Mouse (Mus musculus) neural tube, embryonic 11.5 days (tissue): ENCODE results near the gene Ugt1a1. TPM values are rescaled to one million over a fixed set of nuclear protein-coding genes. Genes with fewer than 3 reads are reported as not detected.

Source experiments
- ATAC-seq: fragments of 200-750 bp; cut with Nextera tagmentation; 2 replicates; pipeline ENCODE4 v1.8.0; 2017; ENCODE audit warnings: moderate number of reproducible peaks, mild to moderate bottlenecking, moderate TSS enrichment, moderate library complexity; ENCODE audit not compliant: insufficient read depth, low FRiP score, low TSS enrichment
- DNase-seq: peaks from one replicate; pipeline ENCODE4 v3.0.0-alpha.2; 2015; ENCODE audit warnings: low spot score
- H3K27ac ChIP-seq: fragments of 300-500 bp; sonication (generic); 2 replicates; pipeline ENCODE4 v1.5.1; 2014; ENCODE audit warnings: low read depth, mild to moderate bottlenecking, low read length
- H3K27me3 ChIP-seq: fragments of 300-500 bp; sonication (generic); 2 replicates; pipeline ENCODE4 v1.6.1; 2014; ENCODE audit warnings: mild to moderate bottlenecking, low read length, mixed read lengths; ENCODE audit not compliant: control insufficient read depth, insufficient read depth
- H3K36me3 ChIP-seq: fragments of 300-500 bp; sonication (generic); 2 replicates; pipeline ENCODE4 v1.6.1; 2014; ENCODE audit warnings: mild to moderate bottlenecking, low read length, moderate library complexity, mixed read lengths; ENCODE audit not compliant: control insufficient read depth, insufficient read depth
- H3K4me1 ChIP-seq: fragments of 300-500 bp; sonication (generic); 2 replicates; pipeline ENCODE4 v1.6.1; 2014; ENCODE audit warnings: low read length, mixed read lengths; ENCODE audit not compliant: control insufficient read depth, insufficient read depth
- H3K4me2 ChIP-seq: fragments of 300-500 bp; sonication (generic); 2 replicates; pipeline ENCODE4 v1.6.1; 2014; ENCODE audit warnings: low read depth, mild to moderate bottlenecking, moderate library complexity
- H3K4me3 ChIP-seq: fragments of 300-500 bp; sonication (generic); 2 replicates; pipeline ENCODE4 v1.5.1; 2014; ENCODE audit warnings: low read depth, low read length
- H3K9ac ChIP-seq: fragments of 300-500 bp; sonication (generic); 2 replicates; pipeline ENCODE4 v1.6.1; 2014; ENCODE audit warnings: mild to moderate bottlenecking, low read length
- H3K9me3 ChIP-seq: fragments of 300-500 bp; sonication (generic); 2 replicates; pipeline ENCODE4 v1.6.1; 2016; ENCODE audit warnings: low read length; ENCODE audit not compliant: control insufficient read depth
- WGBS: fragments of 180-500 bp; shearing (Covaris S2); extraction: QIAGEN DNeasy Blood & Tissue Kit; methylation state at CpG from one replicate; pipeline ENCODE4 v1.1.7; 2014; 5-methylcytosine and 5-hydroxymethylcytosine counted together
- polyA plus RNA-seq: library from polyadenylated mRNA; unstranded; fragments of >200 nt; fragmentation: Nextera tagmentation; extraction: Ambion mirVana; gene quantifications from 2 replicates; pipeline ENCODE4 v1.2.1, GENCODE M21; 2014

Gene Ugt1a1
- polyA plus RNA-seq, 1 experiment from 2014 or later = not detected

DNA sequence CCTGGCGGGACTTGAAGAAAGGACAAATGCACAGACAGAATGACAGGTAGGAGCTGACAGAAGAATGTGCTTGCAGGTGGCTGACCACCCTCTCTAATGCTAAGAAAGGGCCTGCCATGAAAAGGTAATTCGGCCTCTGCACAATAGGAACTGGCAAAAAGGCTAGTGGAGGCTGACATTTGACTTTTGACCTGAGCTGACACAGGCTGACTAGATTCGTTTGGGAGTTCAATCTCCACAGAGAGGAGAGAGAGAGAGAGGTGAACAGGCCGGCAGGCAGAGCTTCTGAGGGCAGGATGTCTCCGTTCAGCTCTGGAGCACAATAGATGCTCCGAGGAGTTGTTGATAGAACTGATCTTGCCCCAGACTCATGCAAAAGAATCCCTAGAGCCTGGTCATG is 34.6 kb downstream of the Ugt1a1 start:
- Histone ChIP-seq H3K27me3 (no peaks in the 10 kb centered on the region), H3K9ac (no peak overlapping the region), H3K4me1 (no peaks in the 10 kb centered on the region), H3K9me3 (peaks cover 97% of the 10 kb centered on the region), H3K4me2 (no peak overlapping the region), H3K27ac (no peak overlapping the region), H3K36me3 (0 out of 2 replicates have a peak, but pooled peaks cover 2% of the 10 kb centered on the region), H3K4me3 (no peak overlapping the region)
- ATAC-seq (no peak), DNase-seq (no peak)
- WGBS = 48% methylated on average over 6 of the region's 6 CpGs

DNA sequence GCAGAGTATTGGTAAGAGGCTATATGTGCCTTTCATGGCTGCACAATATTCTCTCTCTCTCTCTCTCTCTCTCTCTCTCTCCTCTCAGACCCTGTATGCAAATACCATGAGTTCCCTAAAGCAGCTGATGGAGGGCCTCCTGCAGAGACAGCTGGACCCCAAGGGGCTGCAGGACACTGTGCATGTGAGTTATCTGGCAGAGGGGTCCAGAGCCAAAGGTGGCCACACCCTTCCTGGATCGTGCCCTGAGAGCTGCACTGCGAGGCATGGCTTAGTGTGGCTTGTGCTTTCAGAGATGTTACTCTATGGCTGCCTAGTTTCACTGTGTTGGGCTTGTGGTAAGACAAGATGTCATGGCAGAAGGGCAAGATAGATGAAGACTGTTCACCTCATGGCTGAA is 35.9 kb downstream of the Ugt1a1 start:
- ATAC-seq (no peak), DNase-seq (no peak)
- no peak overlapping the region for H3K4me3 ChIP-seq
- H3K27me3 ChIP-seq = no peaks in the 10 kb centered on the region
- 0 out of 2 replicates have a peak, but pooled peaks cover 2% of the 10 kb centered on the region for H3K36me3 ChIP-seq
- H3K4me2 ChIP-seq = no peak overlapping the region
- no peak overlapping the region for H3K27ac ChIP-seq
- peaks cover 96% of the 10 kb centered on the region for H3K9me3 ChIP-seq
- no peak overlapping the region for H3K9ac ChIP-seq
- no peaks in the 10 kb centered on the region for H3K4me1 ChIP-seq
- WGBS = 56% methylated on average over 2 of the region's 2 CpGs

DNA sequence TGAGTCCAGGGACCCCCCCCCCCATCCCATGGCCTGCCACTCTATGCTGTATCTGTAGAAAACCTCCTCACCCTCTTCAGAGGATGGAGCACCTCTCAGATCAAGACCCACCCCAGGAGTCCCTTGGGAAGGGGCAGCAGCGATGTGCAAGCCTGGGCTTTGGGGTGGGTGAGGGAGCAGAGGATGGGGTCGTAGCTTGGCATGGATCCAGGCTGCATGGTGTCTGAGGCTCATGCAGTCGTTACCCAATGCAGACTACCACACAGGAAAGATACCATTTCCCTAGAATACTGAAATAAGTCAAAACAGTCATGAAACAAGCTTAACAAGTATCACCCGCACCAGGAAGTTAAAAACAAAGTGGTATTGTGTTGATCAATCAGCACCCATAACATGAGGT is 36.9 kb downstream of the Ugt1a1 start:
- ATAC-seq = no peak

DNA sequence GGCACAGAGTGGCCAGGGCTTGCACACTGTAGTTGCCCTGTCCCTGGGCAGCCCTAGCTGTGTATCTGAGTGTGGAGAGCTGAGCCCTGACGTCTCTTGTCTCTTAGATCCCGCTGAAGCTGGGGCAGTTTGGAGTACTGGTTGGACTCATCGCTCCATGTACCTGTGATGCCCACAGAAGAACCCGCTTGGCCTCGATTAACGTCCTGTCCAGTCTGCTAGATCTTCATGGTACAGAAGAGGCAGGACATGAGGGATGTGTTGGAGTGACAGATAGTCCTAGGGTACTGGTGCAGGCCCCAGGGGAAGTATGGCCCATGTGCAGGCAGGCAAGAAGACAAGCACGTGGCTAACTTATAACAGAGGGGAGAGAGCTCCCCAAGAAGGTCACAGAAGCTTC is 37.8 kb downstream of the Ugt1a1 start:
- WGBS = 82% methylated on average over 7 of the region's 7 CpGs
- no peak for ATAC-seq

More for the DNA sequence above, 36.9 kb downstream of the Ugt1a1 start:
- no peak for DNase-seq
- Histone ChIP-seq H3K9me3 (peaks cover 95% of the 10 kb centered on the region), H3K9ac (no peak overlapping the region), H3K4me3 (no peak overlapping the region), H3K4me2 (no peak overlapping the region), H3K36me3 (0 out of 2 replicates have a peak, but pooled peaks cover 2% of the 10 kb centered on the region), H3K4me1 (no peaks in the 10 kb centered on the region), H3K27me3 (no peaks in the 10 kb centered on the region), H3K27ac (no peak overlapping the region)
- WGBS = 72% methylated on average over 4 of the region's 4 CpGs

DNA sequence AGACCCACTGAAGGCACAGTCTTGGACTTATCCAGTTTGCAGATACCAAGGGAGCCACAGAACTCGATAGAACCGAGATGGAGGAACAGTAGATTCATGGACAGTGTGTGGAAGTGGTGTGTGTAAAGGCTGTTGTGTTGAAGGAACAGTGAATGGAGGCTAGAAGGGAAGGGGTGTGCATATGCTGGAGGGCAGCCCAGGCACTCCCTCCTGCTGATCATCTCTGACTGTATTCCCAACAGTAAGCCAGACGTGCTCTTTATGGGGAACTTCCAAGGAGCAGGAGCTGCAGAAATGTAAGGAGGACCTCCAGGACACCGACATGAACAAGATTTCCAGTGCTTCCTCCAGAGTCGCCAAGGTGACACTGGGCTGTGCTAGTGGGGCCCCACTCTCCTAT is 38.3 kb downstream of the Ugt1a1 start:
- no peak overlapping the region for H3K9ac ChIP-seq
- WGBS = 81% methylated on average over 5 of the region's 5 CpGs
- no peak overlapping the region for H3K4me2 ChIP-seq
- no peak overlapping the region for H3K4me3 ChIP-seq
- H3K36me3 ChIP-seq = no peaks in the 10 kb centered on the region
- peaks cover 96% of the 10 kb centered on the region for H3K9me3 ChIP-seq
- no peak for DNase-seq
- no peak for ATAC-seq
- no peaks in the 10 kb centered on the region for H3K27me3 ChIP-seq
- H3K27ac ChIP-seq = no peak overlapping the region
- no peaks in the 10 kb centered on the region for H3K4me1 ChIP-seq

More for the DNA sequence above, 37.8 kb downstream of the Ugt1a1 start:
- Histone ChIP-seq H3K27me3 (no peaks in the 10 kb centered on the region), H3K27ac (no peak overlapping the region), H3K4me3 (no peak overlapping the region), H3K36me3 (0 out of 2 replicates have a peak, but pooled peaks cover 2% of the 10 kb centered on the region), H3K4me1 (no peaks in the 10 kb centered on the region), H3K9me3 (peaks cover 96% of the 10 kb centered on the region), H3K9ac (no peak overlapping the region), H3K4me2 (no peak overlapping the region)
- no peak for DNase-seq

DNA sequence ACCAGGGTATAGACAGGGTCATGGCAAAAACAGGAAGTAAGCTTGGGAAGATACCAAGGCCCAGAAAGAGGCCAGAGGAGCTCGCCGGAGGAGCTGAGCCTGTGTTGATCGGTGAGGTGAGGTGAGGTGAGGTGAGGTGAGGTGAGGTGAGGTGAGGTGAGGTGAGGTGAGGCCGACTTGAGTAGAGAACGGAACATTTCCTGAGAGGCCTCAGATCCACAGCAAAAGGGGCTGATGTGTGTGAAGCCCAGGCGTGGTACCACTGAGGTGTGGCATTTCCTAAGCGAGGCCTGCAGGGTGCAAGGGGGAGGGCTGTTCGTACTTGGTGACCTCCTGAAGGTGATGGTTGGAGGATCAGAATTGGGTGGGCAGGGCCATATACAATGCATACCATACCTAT is 41.3 kb downstream of the Ugt1a1 start:
- Histone ChIP-seq H3K4me2 (no peak overlapping the region), H3K9ac (no peak overlapping the region), H3K27me3 (no peaks in the 10 kb centered on the region), H3K4me1 (no peaks in the 10 kb centered on the region), H3K9me3 (peaks cover 97% of the 10 kb centered on the region), H3K27ac (no peak overlapping the region), H3K36me3 (no peaks in the 10 kb centered on the region), H3K4me3 (no peak overlapping the region)
- DNase-seq = no peak
- 76% methylated on average over 8 of the region's 8 CpGs for WGBS
- ATAC-seq = no peak

DNA sequence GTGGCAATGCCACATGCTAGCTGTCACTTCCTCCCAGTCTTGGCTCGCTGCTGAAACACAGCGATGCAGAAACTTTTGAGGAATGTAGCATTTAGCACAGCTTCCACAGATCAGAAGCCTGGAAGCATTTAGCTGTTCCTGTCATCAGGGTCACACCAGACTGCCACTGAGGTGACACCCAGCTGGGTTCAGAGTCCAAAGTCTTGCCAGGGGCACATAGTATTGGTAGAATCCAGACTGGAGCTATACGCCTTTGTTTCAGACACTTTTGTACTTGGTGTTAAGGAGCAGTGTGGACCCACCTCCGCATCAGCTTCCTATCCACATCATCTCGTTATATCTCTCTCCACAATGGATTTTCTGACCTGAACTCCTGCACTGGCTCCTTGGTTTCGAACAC is 41.8 kb downstream of the Ugt1a1 start:
- no peaks in the 10 kb centered on the region for H3K36me3 ChIP-seq
- no peak overlapping the region for H3K4me3 ChIP-seq
- H3K9me3 ChIP-seq = peaks cover 95% of the 10 kb centered on the region
- WGBS = 75% methylated on average over 6 of the region's 6 CpGs
- no peak overlapping the region for H3K27ac ChIP-seq
- no peak overlapping the region for H3K9ac ChIP-seq
- no peaks in the 10 kb centered on the region for H3K27me3 ChIP-seq
- ATAC-seq = no peak
- H3K4me2 ChIP-seq = no peak overlapping the region
- no peaks in the 10 kb centered on the region for H3K4me1 ChIP-seq
- no peak for DNase-seq

DNA sequence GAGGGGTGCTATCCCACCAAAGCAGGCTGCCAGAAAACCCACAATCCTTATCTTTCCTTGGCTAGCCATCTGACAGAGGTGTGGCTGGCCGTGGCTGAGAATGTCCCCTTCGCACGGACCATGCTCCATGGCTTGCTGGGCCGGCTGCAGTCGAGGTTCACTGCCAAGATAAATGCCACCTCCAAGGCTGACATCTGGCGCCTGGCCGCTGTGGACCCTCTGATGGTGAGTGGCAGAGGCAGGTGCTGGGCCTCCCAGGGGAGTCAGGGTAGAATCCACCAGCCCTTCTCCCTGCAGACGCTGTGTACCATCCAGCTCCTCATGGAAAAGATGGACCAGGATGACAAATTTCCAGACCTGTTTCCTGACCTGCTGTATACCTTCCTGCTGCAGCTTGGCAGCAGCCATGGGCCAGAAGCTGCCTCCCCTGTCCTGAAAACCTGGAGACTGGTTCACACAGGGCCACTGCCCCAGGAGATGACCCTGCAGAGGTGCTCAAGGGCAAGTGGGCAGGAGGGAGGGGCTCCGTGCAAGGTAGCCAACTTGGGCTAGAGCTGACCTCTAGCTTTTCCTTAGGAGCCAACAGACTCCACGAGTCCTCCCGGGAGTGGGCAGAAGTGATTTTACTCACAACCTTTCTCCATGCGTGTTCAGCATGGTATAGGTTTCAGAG is 43.2 kb downstream of the Ugt1a1 start:
- ATAC-seq = no peak
- no peak overlapping the region for H3K4me3 ChIP-seq

DNA sequence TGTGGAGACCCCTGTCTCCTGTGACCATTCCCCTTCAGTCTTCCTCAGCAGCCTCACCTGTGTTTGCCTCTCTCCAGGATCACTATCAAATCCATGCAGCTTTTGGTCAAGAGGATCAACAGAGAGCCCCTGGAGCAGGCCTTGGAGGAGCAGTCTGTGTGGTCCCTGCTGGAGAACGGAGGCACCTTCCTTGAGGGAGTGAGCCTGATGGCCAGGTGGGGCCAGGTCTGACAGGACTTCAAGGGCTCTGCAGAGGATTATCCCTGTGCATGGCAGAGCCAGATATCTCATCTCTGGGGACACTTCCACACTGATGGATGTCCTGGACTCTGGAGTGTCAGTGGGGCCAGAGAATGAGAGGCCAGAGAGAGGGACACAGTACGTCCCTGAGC is 43.7 kb downstream of the Ugt1a1 start:
- Histone ChIP-seq H3K9me3 (peaks cover 92% of the 10 kb centered on the region), H3K4me1 (no peaks in the 10 kb centered on the region), H3K36me3 (peaks cover 5% of the 10 kb centered on the region), H3K27me3 (no peaks in the 10 kb centered on the region), H3K4me2 (no peak overlapping the region), H3K4me3 (no peak overlapping the region), H3K9ac (no peak overlapping the region), H3K27ac (no peak overlapping the region)
- no peak for DNase-seq
- 63% methylated on average over 2 of the region's 2 CpGs for WGBS
- no peak for ATAC-seq

More for the DNA sequence above, 43.2 kb downstream of the Ugt1a1 start:
- no peaks in the 10 kb centered on the region for H3K4me1 ChIP-seq
- DNase-seq = no peak
- H3K27me3 ChIP-seq = no peaks in the 10 kb centered on the region
- 89% methylated on average over 12 of the region's 12 CpGs for WGBS
- H3K9ac ChIP-seq = no peak overlapping the region
- peaks cover 3% of the 10 kb centered on the region for H3K36me3 ChIP-seq
- H3K27ac ChIP-seq = no peak overlapping the region
- no peak overlapping the region for H3K4me2 ChIP-seq
- H3K9me3 ChIP-seq = peaks cover 93% of the 10 kb centered on the region
